Mouse (Mus musculus) liver, embryonic 12.5 days (tissue): Measurements from ENCODE around the gene Ddah1. TPM values are rescaled to one million over a fixed set of nuclear protein-coding genes. Genes with fewer than 3 reads are reported as not detected.
A peak's percentile ranks its signal among the peaks of the same experiment; 100 is the strongest.

Source experiments
- ATAC-seq: fragments of 200-750 bp; cut with Nextera tagmentation; 2 replicates; pipeline ENCODE4 v1.8.0; 2017; ENCODE audit warnings: moderate number of reproducible peaks, mild to moderate bottlenecking, moderate library complexity
- H3K27ac ChIP-seq: fragments of 300-500 bp; sonication (generic); 2 replicates; pipeline ENCODE4 v1.5.1; 2016; ENCODE audit warnings: mild to moderate bottlenecking
- H3K27me3 ChIP-seq: fragments of 300-500 bp; sonication (generic); replicated peaks from 2 replicates; pipeline ENCODE4 v1.6.1; 2016; ENCODE audit warnings: mild to moderate bottlenecking, moderate library complexity
- H3K36me3 ChIP-seq: fragments of 300-500 bp; sonication (generic); 2 replicates; pipeline ENCODE4 v1.6.1; 2016; ENCODE audit warnings: mild to moderate bottlenecking, moderate library complexity
- H3K4me1 ChIP-seq: fragments of 300-500 bp; sonication (generic); 2 replicates; pipeline ENCODE4 v1.6.1; 2016
- H3K4me2 ChIP-seq: fragments of 300-500 bp; sonication (generic); 2 replicates; pipeline ENCODE4 v1.6.1; 2016; ENCODE audit warnings: mild to moderate bottlenecking, moderate library complexity
- H3K4me3 ChIP-seq: fragments of 300-500 bp; sonication (generic); 2 replicates; pipeline ENCODE4 v1.5.1; 2016; ENCODE audit warnings: mild to moderate bottlenecking, moderate library complexity
- H3K9ac ChIP-seq: fragments of 300-500 bp; sonication (generic); 2 replicates; pipeline ENCODE4 v1.6.1; 2016; ENCODE audit warnings: mild to moderate bottlenecking, moderate library complexity
- H3K9me3 ChIP-seq: fragments of 300-500 bp; sonication (generic); replicated peaks from 2 replicates; pipeline ENCODE4 v1.6.1; 2016; ENCODE audit warnings: mild to moderate bottlenecking, moderate library complexity
- WGBS: fragments of 180-500 bp; shearing (Covaris S2); methylation state at CpG from one replicate; pipeline ENCODE4 v1.1.7; 2016; ENCODE audit not compliant: insufficient replicate concordance; 5-methylcytosine and 5-hydroxymethylcytosine counted together
- polyA plus RNA-seq: library from polyadenylated mRNA; unstranded; fragments of >200 nt; fragmentation: Nextera tagmentation; extraction: Ambion mirVana; gene quantifications from 2 replicates; pipeline ENCODE4 v1.2.1, GENCODE M21; 2016

Gene Ddah1
- polyA plus RNA-seq, 1 experiment from 2014 or later = 36.4 TPM

GRCm38 (mm10) chr3:145768439-145768838 lies 10.0 kb downstream of the Ddah1 start:
- H3K36me3 ChIP-seq = no peaks in the 10 kb centered on the region
- H3K4me3 ChIP-seq = no peak overlapping the region
- H3K27ac ChIP-seq = no peak overlapping the region
- no peak for ATAC-seq
- H3K4me2 ChIP-seq = no peak overlapping the region
- H3K4me1 ChIP-seq = 0 out of 2 replicates have a peak, but pooled peaks cover 3% of the 10 kb centered on the region
- 73% methylated on average over 4 of the region's 4 CpGs for WGBS
- H3K9me3 ChIP-seq = no peaks in the 10 kb centered on the region
- H3K9ac ChIP-seq = no peak overlapping the region
- H3K27me3 ChIP-seq = no peaks in the 10 kb centered on the region

GRCm38 (mm10) chr3:145773384-145773783 lies 14.9 kb downstream of the Ddah1 start:
- H3K4me3 ChIP-seq = no peak overlapping the region
- no peak for ATAC-seq
- no peak overlapping the region for H3K4me2 ChIP-seq
- no peak overlapping the region for H3K27ac ChIP-seq
- WGBS = 72% methylated on average over 9 of the region's 9 CpGs
- H3K9me3 ChIP-seq = no peaks in the 10 kb centered on the region
- no peaks in the 10 kb centered on the region for H3K27me3 ChIP-seq
- no peaks in the 10 kb centered on the region for H3K36me3 ChIP-seq
- peaks cover 7% of the 10 kb centered on the region; the same call in 1 of the 2 replicates for H3K4me1 ChIP-seq
- no peak overlapping the region for H3K9ac ChIP-seq

- Histone ChIP-seq H3K27me3 (no peaks in the 10 kb centered on the region), H3K9ac (no peak overlapping the region), H3K4me1 (peaks cover 15% of the 10 kb centered on the region; the same call in 1 of the 2 replicates), H3K27ac (no peak overlapping the region), H3K4me3 (no peak overlapping the region), H3K36me3 (no peaks in the 10 kb centered on the region), H3K9me3 (no peaks in the 10 kb centered on the region), H3K4me2 (no peak overlapping the region)
- ATAC-seq = no peak
- 76% methylated on average over 7 of the region's 7 CpGs for WGBS
These were observed 15.9 kb downstream of the Ddah1 start for GRCm38 (mm10) chr3:145774336-145774735.

- ATAC-seq = no peak
- 65% methylated on average over 5 of the region's 5 CpGs for WGBS
These were observed 16.8 kb downstream of the Ddah1 start for GRCm38 (mm10) chr3:145775236-145775635.

GRCm38 (mm10) chr3:145775862-145776261 lies 17.4 kb downstream of the Ddah1 start:
- WGBS = 75% methylated on average over 5 of the region's 5 CpGs
- Histone ChIP-seq H3K4me2 (no peak overlapping the region), H3K4me3 (no peak overlapping the region), H3K27ac (no peak overlapping the region), H3K36me3 (no peaks in the 10 kb centered on the region), H3K9ac (no peak overlapping the region), H3K27me3 (no peaks in the 10 kb centered on the region), H3K9me3 (no peaks in the 10 kb centered on the region), H3K4me1 (peaks cover 22% of the 10 kb centered on the region; the same call in 1 of the 2 replicates)
- ATAC-seq = no peak

More at GRCm38 (mm10) chr3:145775236-145775635, 16.8 kb downstream of the Ddah1 start:
- H3K9ac ChIP-seq = no peak overlapping the region
- no peaks in the 10 kb centered on the region for H3K9me3 ChIP-seq
- H3K36me3 ChIP-seq = no peaks in the 10 kb centered on the region
- H3K4me1 ChIP-seq = peaks cover 20% of the 10 kb centered on the region; the same call in 1 of the 2 replicates
- no peak overlapping the region for H3K4me2 ChIP-seq
- H3K27ac ChIP-seq = no peak overlapping the region
- no peaks in the 10 kb centered on the region for H3K27me3 ChIP-seq
- H3K4me3 ChIP-seq = no peak overlapping the region

GRCm38 (mm10) chr3:145777006-145777405 lies 18.5 kb downstream of the Ddah1 start:
- H3K27me3 ChIP-seq = no peaks in the 10 kb centered on the region
- H3K27ac ChIP-seq = no peak overlapping the region
- ATAC-seq = no peak
- H3K36me3 ChIP-seq = no peaks in the 10 kb centered on the region
- H3K9me3 ChIP-seq = no peaks in the 10 kb centered on the region
- no peak overlapping the region for H3K9ac ChIP-seq
- WGBS = 78% methylated on average over 15 of the region's 15 CpGs
- peaks cover 25% of the 10 kb centered on the region; the same call in 1 of the 2 replicates for H3K4me1 ChIP-seq
- no peak overlapping the region for H3K4me3 ChIP-seq
- H3K4me2 ChIP-seq = no peak overlapping the region

GRCm38 (mm10) chr3:145778406-145778922 lies 20.0 kb downstream of the Ddah1 start:
- Histone ChIP-seq H3K9me3 (no peaks in the 10 kb centered on the region), H3K4me2 (no peak overlapping the region), H3K27ac (no peak overlapping the region), H3K4me3 (no peak overlapping the region), H3K4me1 (peaks cover 26% of the 10 kb centered on the region), H3K36me3 (no peaks in the 10 kb centered on the region), H3K9ac (no peak overlapping the region), H3K27me3 (no peaks in the 10 kb centered on the region)
- WGBS = 66% methylated on average over 6 of the region's 6 CpGs
- no peak for ATAC-seq

GRCm38 (mm10) chr3:145779279-145779973 lies 21.0 kb downstream of the Ddah1 start:
- no peak overlapping the region for H3K4me3 ChIP-seq
- H3K9me3 ChIP-seq = no peaks in the 10 kb centered on the region
- no peak for ATAC-seq
- H3K4me2 ChIP-seq = no peak overlapping the region
- H3K4me1 ChIP-seq = peaks cover 34% of the 10 kb centered on the region
- H3K27me3 ChIP-seq = no peaks in the 10 kb centered on the region
- WGBS = 32% methylated on average over 5 of the region's 5 CpGs
- H3K36me3 ChIP-seq = no peaks in the 10 kb centered on the region
- no peak overlapping the region for H3K9ac ChIP-seq
- no peak overlapping the region for H3K27ac ChIP-seq

GRCm38 (mm10) chr3:145780784-145781442 lies 22.4 kb downstream of the Ddah1 start:
- H3K9ac ChIP-seq = no peak overlapping the region
- H3K4me2 ChIP-seq = peak overlapping the region; percentile 37; the same call in 1 of the 2 replicates
- H3K4me3 ChIP-seq = no peak overlapping the region
- H3K27me3 ChIP-seq = no peaks in the 10 kb centered on the region
- ATAC-seq = peak; percentile 72
- H3K36me3 ChIP-seq = no peaks in the 10 kb centered on the region
- 70% methylated on average over 14 of the region's 14 CpGs for WGBS
- no peaks in the 10 kb centered on the region for H3K9me3 ChIP-seq
- H3K4me1 ChIP-seq = peaks cover 30% of the 10 kb centered on the region
- H3K27ac ChIP-seq = peak overlapping the region; percentile 55; the same call in 1 of the 2 replicates

GRCm38 (mm10) chr3:145785244-145785643 lies 26.8 kb downstream of the Ddah1 start:
- Histone ChIP-seq H3K36me3 (no peaks in the 10 kb centered on the region), H3K4me1 (peaks cover 19% of the 10 kb centered on the region), H3K9ac (no peak overlapping the region), H3K27me3 (no peaks in the 10 kb centered on the region), H3K9me3 (no peaks in the 10 kb centered on the region), H3K27ac (no peak overlapping the region), H3K4me2 (no peak overlapping the region), H3K4me3 (no peak overlapping the region)
- no peak for ATAC-seq
- 69% methylated on average over 7 of the region's 7 CpGs for whole genome bisulfite sequencing

GRCm38 (mm10) chr3:145787303-145787702 lies 28.8 kb downstream of the Ddah1 start:
- Histone ChIP-seq H3K4me2 (no peak overlapping the region), H3K27ac (no peak overlapping the region), H3K9me3 (no peaks in the 10 kb centered on the region), H3K4me3 (no peak overlapping the region), H3K27me3 (no peaks in the 10 kb centered on the region), H3K4me1 (peaks cover 20% of the 10 kb centered on the region), H3K9ac (no peak overlapping the region), H3K36me3 (no peaks in the 10 kb centered on the region)
- 74% methylated on average over 9 of the region's 9 CpGs for WGBS
- no peak for ATAC-seq

GRCm38 (mm10) chr3:145789114-145789513 lies 30.6 kb downstream of the Ddah1 start:
- 81% methylated on average over 7 of the region's 7 CpGs for WGBS
- no peak for ATAC-seq

More at GRCm38 (mm10) chr3:145789114-145789513, 30.6 kb downstream of the Ddah1 start:
- H3K9me3 ChIP-seq = no peaks in the 10 kb centered on the region
- no peak overlapping the region for H3K4me2 ChIP-seq
- no peak overlapping the region for H3K4me3 ChIP-seq
- H3K36me3 ChIP-seq = no peaks in the 10 kb centered on the region
- peaks cover 15% of the 10 kb centered on the region for H3K4me1 ChIP-seq
- H3K27ac ChIP-seq = no peak overlapping the region
- no peak overlapping the region for H3K9ac ChIP-seq
- H3K27me3 ChIP-seq = no peaks in the 10 kb centered on the region
